16 mouse cellular contexts compared by ENCODE assay signal in genomic region chrX:43739780-43740463, GRCm38 (mm10).
"Had no signal": no experiment of that assay in that cellular context is flagged by ENCODE, and none has a peak within 500 bp of the region (broad histone marks: within the 10 kb centered on the region; RNA-seq: fewer than 3 reads in every experiment).

No protein-coding gene starts in this region.

- H3K9ac ChIP-seq: liver, embryonic 15.5 days; lung, embryonic 14.5 days; midbrain, embryonic 13.5 days; midbrain, embryonic 15.5 days; neural tube, embryonic 12.5 days had no signal

- DNase-seq: lung, adult 18-20 months; lung, embryonic 14.5 days; lung, postnatal 10 days; lung, postnatal 36 days; right cerebral cortex, postnatal 14 days; spleen, adult 18-20 months; thymus, adult 2 months; thymus, postnatal 25 days; thymus, postnatal 4 days had no signal

- H3K27me3 ChIP-seq: liver, embryonic 15.5 days; megakaryocyte, embryonic 14.5 days; midbrain, embryonic 13.5 days; midbrain, embryonic 15.5 days; neural tube, embryonic 12.5 days had no signal

- H3K4me2 ChIP-seq: liver, embryonic 15.5 days; lung, embryonic 14.5 days; midbrain, embryonic 11.5 days; midbrain, embryonic 13.5 days; midbrain, embryonic 15.5 days; neural tube, embryonic 12.5 days had no signal

- H3K27ac ChIP-seq: liver, embryonic 15.5 days; macrophage; midbrain, embryonic 13.5 days; midbrain, embryonic 15.5 days; neural tube, embryonic 12.5 days had no signal

- H3K36me3 ChIP-seq: liver, embryonic 15.5 days; midbrain, embryonic 13.5 days; midbrain, embryonic 15.5 days; neural tube, embryonic 12.5 days had no signal

- H3K9me3 ChIP-seq: liver, embryonic 15.5 days; midbrain, embryonic 13.5 days; midbrain, embryonic 15.5 days; neural tube, embryonic 12.5 days had no signal

- H3K4me1 ChIP-seq: liver, embryonic 15.5 days; megakaryocyte, embryonic 14.5 days; midbrain, embryonic 13.5 days; midbrain, embryonic 15.5 days; neural tube, embryonic 12.5 days had no signal

- ATAC-seq: midbrain, embryonic 13.5 days; midbrain, embryonic 15.5 days had no signal

- H3K4me3 ChIP-seq: liver, embryonic 15.5 days; megakaryocyte, embryonic 14.5 days; midbrain, embryonic 13.5 days; midbrain, embryonic 15.5 days; neural tube, embryonic 12.5 days had no signal
